Mouse (Mus musculus) adrenal gland, postnatal 25 days (tissue): Measurements from ENCODE around the gene Ttll13. TPM values are rescaled to one million over a fixed set of nuclear protein-coding genes. Genes with fewer than 3 reads are reported as not detected.

Source experiments
- DNase-seq: peaks from one replicate; pipeline ENCODE4 v3.0.0; 2021; ENCODE audit warnings: mixed read lengths
- total RNA-seq: library from RNA; stranded (reverse); gene quantifications from 2 replicates; pipeline ENCODE4 v1.2.3, GENCODE M21; 2021

The Ttll13 gene
- total RNA-seq, 1 experiment from 2014 or later, result 2.1 TPM

DNA sequence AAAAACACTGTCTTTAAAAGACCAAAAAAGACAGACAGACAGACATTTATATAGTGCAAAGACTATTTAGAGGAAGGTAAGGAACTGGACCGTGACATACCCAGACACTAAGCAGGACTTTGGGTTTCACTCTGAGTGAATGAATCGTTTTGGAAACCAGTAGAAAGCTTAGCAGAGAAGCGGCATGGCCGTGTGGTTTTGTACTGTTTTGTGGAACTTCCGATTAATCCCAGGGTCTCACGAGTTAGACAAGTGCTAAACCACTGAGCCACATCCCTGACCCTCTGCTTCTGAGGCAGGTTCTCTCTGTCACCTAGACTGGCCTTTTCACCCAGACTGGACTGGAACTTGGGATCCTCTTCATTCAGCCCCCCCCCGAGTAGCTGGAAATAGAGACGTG lies 31.7 kb upstream of the Ttll13 start:
- no peak for DNase-seq

DNA sequence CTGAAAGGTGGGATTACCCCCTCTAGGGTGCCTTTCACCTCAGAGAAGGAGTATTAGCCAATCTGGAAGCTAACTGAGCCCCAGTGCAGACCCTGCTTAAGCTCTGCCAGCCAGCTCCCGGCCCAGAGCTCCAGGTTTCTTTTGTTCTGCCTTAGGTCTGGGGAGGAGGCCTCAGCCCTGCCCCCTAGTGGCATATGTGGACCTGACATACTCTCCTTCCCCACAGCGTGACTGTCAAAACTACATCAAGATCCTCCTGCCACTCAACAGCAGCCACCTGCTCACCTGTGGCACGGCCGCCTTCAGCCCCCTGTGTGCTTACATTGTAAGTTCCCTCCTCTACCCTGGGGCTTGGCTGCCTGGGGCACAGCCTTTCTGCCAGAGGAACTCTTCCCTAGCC lies 30.8 kb upstream of the Ttll13 start:
- peak; percentile 79 for DNase-seq

DNA sequence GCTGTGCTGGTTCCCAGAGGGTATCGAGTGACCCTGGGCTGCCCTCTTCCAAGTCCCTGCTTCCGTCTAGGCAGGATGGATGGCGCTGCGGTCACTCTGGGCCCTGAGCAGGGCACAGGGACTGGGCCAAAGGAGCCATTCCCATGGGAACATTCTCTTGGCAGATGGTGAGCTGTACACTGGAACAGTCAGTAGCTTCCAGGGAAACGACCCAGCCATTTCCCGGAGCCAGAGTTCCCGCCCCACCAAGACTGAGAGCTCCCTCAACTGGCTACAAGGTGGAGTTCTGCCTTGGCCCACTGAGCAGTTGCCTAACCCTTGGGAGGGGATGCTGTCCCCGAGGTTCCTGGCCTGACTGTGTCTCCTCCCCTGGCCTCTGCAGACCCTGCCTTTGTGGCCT lies 29.6 kb upstream of the Ttll13 start:
- no peak for DNase-seq

DNA sequence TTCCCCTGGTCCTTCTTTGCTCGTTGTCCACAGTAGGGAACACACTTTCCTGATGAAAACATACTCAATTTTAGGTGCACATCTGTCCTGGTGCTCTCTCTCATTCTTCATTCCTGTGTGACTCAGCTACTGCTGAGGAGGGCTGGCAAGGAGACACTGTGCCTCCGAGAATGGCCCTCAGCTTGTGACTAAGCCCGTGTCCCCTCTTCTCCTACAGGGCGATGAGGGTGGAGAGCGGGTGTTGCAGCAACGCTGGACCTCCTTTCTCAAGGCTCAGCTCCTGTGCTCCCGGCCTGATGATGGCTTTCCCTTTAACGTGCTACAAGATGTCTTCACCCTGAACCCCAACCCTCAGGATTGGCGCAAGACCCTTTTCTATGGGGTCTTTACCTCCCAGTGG lies 27.5 kb upstream of the Ttll13 start:
- DNase-seq, result no peak

DNA sequence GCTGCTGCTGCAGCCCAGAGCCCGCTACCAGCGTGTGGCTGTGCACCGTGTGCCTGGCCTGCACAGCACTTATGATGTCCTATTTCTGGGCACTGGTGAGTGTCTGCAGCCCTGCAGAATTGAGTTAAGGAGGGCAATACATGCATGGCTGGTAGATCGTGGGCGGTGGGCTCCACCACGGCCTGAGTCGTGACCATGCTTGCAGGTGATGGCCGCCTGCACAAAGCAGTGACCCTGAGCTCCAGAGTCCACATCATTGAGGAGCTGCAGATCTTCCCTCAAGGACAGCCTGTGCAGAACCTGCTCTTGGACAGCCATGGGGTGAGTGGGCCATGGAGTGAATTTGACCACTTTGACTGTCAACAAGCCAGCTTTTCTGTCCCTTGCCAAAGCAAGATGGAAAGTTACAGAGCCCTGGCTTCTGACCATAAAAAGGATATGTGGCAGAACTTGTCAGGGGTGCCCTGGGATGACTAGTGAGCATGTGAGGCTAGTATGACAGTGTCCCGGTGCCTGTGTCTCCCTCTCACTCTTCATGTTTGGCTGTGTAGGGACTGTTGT lies 25.9 kb upstream of the Ttll13 start:
- no peak for DNase-seq

DNA sequence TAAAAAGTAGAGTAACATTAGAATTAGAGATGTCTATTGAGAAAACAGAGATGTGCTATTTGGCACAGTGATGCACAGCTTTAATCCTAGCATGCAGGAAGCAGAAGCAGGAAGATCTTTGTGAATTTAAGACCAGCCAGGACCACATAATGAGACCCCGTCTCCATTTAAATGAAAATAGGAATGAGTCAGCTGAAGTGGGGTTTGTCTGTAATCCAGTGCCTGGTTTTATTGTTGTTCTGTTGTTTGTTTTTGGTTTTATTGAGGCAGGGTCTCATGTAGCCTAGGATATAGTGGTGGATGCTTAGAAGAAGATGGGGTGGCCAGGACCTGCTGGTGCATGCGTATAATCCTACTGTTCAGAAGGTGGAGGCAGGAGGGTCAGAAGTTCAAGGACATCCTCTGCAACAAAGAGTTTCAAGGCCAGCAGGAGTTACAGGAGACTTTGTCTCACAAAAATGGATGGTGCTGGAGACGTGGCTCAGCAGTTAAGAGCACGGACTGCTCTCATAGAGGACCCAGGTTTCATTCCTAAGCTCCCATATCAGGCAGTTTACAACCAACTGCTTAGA lies 24.9 kb upstream of the Ttll13 start:
- DNase-seq, result no peak

DNA sequence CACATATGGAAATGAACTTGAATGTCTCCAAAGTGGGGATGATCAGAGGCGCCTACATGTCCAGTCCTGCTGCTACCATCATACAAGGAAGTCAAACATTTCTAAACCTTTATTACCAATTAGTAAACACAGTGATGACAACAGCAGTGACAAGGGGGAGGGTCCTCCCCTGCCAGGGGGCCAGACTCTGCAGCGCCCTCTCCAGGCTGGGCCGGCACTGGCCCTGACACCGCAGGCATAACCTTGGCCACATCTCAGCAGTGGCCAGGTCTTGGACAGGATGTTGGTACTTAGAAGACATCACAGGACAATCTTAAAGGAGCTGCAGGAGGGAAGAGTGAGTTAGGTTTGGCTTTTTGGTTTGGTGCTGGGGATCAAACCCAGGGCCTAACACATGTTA lies 19.1 kb upstream of the Ttll13 start:
- no peak for DNase-seq

DNA sequence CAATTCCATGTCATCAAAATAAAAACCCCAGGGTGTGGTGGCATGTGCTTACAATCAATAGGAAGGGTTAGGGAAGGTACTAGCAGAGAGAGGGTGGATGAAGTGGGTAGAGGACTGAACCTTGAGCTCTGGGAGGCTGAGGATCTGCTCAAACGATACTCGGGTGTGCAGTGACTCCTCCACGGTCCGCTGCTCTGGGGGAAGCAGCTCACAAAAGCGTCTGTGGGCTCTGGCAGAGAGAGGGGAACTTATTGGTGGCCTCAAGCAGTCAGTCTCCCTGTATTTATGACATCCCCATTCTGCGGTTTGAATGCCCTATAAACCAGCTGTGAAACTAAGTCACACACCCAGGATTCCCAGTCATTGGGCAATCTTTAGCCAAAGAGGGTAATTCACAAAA lies 16.0 kb upstream of the Ttll13 start:
- no peak for DNase-seq

DNA sequence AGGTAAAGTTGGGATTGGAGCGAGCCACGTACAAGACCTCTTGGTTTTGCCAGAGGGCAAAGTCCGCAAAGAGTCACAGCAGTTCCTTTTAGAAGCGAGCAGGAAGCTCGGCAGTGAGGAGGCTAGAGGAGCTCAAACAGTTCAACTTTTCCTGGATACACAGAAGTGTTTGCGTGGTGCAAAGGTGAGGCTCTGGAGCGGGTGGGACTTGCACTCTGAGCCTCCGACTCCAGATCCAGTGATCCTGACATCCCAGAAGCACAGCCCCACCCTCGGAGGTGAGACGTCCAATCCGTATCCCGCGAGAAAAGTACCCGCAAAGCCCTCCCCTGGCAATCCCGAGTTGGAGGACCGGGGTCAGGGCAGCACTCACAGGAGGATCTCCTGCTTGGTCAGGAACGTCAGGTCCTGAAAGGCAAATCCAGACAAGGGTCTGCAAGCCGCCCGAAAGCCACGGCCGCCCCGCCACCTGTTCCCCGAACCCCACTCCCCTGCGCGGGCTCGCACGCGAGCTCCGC lies 14.1 kb upstream of the Ttll13 start:
- no peak for DNase-seq

DNA sequence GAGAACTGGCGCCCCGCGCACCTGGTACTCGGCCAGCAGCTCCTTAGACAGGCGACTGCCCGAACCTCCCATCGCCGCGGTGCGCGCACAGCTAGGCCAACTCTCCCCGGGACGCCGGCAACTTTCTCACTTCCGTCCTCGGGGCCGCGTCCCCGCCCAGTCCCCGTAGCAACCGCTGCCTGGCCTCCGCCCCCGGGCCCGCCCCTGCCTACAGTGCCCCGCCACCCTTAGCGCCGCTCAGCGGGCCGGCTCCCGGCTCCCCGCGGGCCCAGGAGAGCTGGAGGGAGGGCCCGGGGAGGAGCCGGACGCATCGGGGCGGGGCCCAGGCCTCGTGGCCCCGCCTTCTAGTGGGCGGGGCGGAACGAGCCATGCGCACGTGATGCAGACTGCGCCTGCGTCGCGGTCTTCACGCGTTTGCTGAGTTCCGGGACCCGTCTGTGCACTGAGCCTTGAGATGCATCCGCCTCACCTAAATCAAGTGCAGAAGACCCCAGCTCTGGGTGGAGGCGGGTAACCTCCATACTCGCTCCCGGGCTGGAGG lies 13.6 kb upstream of the Ttll13 start, which contains the start of the genes Cib1 and Gdpgp1:
Gene Cib1, minus strand, starts transcription at position 325 of the 541 bp plus-strand sequence.
Gene Gdpgp1, plus strand, starts transcription at position 377 of the 541 bp plus-strand sequence.
- DNase-seq, result peak; percentile 97

DNA sequence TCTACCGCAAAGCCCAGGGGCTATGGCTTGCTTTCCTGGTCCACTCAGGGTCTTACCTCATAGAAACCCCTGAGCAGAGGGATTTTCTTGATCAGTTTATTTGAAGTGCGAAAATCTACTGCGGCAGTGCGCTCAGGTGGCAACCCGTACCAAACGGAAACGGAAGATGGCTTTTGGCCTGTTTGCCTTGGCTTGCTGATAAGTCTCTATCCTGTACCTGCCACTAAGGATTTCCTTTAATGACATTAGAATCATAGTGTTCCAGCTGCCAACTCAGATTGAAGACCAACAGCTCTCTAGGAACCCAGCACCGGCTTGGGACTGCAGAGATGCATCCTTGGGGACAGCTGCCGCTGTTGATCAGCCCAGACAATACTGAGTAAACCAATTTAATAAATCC lies 12.4 kb upstream of the Ttll13 start:
- DNase-seq, result no peak

DNA sequence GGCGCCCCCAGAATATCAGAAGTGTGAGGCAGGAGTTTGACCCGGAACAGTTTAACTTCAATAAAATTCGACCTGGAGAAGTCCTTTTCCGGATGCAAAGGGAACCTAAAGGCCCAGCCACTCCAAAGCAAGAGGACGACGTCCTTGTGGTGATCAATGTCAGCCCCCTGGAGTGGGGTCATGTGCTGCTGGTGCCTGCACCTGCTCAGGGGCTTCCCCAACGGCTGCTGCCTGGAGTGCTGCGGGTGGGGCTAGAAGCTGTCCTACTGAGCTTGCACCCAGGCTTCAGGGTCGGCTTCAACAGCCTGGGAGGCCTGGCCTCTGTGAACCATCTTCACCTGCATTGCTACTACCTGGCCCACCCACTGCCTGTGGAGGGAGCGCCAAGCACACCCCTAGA lies 7.6 kb upstream of the Ttll13 start:
- no peak for DNase-seq

DNA sequence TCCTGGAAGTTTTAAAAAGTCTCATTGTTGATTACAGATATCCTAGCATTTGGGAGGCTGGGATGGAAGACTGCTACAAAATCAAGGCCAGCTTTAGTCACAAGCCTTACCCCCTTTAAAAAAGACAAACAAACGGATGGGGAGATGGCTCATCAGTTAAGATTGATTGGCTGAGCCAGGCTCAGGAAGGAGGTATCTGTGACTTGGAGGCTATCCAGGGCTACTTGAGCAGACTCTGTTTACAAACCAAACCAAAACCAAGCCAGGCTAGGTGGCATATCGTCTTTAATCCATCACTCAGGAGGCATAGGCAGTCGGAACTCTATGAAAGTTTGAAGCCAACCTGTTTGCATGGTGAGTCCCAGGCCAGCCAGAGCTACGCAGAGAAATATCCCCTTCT lies 4.5 kb upstream of the Ttll13 start:
- DNase-seq, result no peak

DNA sequence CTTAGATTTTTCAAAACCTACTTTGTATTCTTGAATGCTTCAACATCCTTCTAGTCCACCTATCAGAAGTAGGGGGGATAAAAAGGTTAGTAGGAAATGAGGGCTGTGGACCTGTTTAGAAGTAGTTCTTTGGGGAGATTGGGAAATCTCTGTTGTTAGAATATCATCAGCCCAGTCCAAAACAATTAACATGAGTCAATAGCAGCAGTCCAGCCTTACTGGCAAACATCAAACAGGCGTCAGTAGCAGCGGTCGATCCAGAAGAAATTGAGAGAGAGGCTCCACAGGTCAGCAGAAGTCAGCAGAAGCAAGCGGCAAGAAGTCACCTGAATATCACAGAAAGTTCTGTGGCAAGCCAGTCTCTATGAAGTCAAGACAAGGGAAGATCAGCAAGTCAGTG lies 1.3 kb upstream of the Ttll13 start:
- DNase-seq, result no peak

DNA sequence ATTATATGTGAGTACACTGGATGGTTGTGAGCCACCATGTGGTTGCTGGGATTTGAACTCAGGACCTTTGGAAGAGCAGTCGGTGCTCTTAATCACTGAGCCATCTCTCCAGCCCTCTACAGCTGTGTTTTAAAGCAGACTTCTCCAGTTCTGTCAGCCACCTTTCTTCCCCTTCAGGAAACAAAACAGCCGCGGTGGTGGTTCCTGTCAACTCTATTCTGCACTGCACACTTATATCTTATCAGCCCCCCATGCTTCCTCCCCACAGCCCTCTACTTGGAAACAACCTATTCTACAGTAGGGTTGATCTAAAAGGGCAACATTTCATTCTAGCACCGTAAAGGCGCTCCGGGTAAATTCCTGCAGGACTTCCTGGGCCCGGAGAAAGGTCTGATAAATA lies 683 bp downstream of the Ttll13 start:
- no peak for DNase-seq

DNA sequence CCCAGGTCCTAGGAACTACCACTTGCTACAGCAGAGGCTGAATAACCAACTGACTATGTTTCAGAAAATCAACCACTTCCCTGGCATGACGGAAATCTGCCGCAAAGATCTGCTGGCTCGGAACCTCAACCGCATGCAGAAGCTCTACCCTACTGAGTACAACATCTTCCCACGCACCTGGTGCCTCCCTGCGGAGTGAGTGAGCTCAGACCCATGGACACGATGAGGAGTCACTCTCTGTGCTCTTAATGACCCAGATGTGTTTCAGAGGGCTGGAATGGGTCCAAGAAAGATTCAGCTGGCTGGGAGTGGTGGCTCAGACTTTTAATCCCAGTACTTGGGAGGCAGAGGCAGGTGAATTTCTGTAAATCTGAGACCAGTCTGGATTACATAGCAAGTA lies 6.3 kb downstream of the Ttll13 start:
- no peak for DNase-seq

DNA sequence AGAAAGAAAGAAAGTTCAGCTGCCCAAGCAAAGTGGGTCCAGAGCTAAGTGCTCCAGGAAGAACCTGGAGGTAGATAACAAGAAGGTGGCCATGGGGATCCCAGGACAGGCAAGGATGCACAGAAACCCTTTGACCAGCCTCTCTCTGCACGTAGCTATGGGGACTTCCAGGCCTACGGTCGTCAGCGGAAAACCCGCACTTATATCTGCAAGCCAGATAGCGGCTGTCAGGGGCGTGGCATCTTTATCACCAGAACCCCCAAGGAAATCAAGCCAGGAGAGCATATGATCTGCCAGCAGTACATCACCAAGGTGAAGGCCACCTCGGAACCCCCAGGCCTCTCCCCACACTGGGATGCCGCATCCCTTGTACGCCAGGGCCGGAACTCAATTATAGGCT lies 6.7 kb downstream of the Ttll13 start:
- no peak for DNase-seq

DNA sequence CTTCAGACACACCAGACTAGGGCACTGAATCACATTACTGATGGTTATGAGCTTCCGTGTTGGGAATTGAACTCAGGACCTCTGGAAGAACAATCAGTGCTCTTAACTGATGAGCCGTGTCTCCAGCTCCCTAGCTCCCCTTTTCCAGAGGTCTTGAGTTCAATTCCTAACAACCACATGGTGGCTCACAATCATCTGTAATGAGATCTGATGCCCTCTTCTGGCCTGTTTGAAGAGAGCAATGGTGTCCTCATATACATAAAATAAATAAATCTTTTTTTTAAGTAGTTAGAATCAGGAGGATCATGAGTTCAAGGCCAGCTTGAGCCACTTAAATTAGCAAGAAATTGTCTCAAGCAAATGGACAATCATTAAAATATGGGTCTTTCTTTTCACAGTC lies 9.8 kb downstream of the Ttll13 start:
- DNase-seq, result no peak

DNA sequence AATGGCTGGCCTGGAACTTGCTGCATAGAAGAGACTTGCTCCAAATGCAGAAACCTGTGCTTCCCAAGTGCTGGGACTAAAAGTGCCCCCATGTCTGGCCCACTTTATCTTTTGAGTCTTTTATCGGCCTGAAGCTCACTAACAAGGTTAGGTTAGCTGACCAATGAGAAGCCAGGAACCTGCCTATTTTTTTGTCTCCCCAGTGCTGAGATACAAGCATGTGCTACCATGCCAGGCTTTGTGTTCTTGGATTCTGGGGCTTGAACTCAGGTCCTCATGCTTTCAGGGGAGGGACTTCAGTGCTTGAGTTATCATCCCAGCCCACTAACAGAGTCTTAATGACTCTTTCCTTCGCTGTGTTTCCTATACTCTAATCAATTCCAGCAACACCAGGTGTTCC lies 11.5 kb downstream of the Ttll13 start:
- no peak for DNase-seq

DNA sequence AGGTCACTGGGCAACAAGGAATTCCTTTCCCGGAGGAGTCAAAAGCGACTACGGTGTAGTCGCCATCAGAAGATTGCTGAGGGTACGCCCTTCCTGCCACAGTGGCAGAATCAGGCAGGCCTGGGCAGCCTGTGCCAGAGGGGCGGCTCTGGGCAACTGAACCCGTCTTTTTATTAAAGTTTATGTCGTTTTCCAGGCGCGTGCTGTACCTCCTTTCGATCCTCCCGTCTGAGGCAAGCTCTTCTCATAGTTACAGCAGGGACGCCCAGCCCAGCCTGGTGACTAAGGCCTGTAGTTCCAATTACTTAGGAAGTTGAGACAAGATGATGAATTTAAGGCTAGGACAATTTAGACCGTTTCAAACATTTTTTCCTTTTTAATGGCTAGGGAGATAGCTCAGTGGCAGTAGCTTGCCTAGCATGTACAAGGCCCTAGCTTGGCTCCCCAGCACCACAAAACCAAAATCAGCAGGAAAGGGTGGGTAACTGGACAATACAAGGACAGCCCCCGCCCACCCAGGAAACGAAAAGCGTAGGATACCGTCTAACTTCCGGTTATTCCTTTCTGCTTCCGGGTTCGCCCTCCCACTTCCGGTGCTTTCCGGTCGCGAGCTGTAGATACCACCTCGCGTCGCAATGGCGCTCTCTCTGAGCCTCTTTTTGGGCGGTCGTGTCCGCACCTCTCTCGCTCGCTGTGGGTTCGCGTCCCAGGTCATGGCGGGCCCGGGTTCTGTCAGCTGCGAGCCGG lies 14.6 kb downstream of the Ttll13 start, which contains the start of gene Ngrn:
Gene Ngrn, plus strand, starts transcription at position 591 of the 747 bp plus-strand sequence.
- peak; percentile 83 for DNase-seq

DNA sequence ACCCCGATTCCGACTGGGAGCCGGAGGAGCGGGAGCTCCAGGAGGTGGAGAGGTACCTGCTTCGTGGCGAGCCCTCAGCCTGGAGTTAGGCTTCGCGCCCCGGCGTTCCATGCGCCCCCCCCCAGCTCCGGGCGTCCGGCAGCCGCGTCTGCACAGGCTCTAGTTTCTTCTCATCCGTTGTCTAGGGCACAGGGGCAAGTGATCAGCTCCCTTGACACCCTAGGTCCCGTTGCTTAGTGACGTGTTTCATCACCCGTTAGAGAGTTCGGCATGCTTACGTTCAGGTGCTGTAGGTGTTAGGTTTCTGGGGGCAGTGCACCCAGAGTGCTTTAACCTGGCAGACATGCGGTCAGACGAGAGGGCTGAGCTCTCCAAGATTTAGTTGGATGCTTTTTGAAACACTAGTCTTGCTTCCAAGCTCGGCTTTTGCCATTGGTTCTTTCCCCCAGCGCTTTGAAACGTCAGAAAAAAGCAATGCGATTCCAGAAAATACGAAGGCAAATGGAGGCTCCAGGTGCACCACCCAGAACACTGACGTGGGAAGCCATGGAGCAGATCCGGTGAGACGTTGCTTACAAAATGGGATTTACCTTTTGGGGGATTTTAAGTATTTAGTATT lies 15.3 kb downstream of the Ttll13 start:
- DNase-seq, result no peak

DNA sequence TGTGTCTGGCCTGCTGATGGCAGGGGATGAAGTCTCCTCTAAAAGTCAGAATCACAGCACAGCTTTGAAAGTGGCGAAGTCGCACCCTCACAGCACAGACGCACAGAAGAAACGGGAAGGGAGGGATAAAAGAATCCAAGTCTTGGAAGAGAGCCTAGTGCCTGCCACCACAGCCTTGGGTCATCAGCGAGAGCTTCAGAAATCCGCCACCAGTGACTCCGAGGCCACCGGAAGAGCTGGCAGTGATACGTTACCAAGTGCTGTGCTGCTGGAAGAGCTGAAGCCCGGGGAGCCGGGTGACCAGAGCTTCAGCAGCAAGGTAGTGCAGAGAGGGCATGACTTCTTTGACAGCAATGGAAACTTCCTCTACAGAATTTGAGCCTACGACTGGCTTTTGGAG lies 18.4 kb downstream of the Ttll13 start:
- peak; percentile 30 for DNase-seq

DNA sequence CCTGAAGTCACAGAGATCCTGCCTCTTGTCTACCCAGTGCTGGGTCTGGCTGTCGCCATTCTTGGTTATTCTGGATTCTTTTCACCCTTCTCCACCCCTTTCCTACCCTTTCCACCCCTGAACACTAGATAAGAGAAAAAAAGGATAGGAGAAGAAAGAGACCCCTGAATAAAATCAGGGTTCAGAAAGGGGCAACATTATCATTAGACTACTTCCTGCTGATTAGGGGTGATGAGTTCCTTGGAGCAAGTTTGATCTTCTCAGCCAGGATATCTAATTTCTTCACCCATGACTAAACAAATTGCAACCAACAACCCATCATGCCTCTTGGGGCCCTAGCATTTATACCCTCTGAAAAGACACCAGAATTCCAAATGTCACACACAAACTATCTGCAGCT lies 21.6 kb downstream of the Ttll13 start:
- no peak for DNase-seq
